Mouse (Mus musculus): ENCODE measurements around the gene Mettl21e. TPM values are rescaled to one million over a fixed set of nuclear protein-coding genes. Genes with fewer than 3 reads are reported as not detected.
"Not testable (repeated sequence)": the region's sequence is repeated elsewhere in the genome, so short reads cannot be mapped to it uniquely, and the experiment has no call there.

Gene Mettl21e
- not detected in 2 replicates for polyA plus RNA-seq (2012)

- no peaks in the 10 kb centered on the region for H3K36me3 ChIP-seq (ENCODE audit: control insufficient read depth)
- H3K9me3 ChIP-seq (ENCODE audit: control insufficient read depth, low read length), result no peaks in the 10 kb centered on the region
- H3K27me3 ChIP-seq (ENCODE audit: control insufficient read depth), result no peaks in the 10 kb centered on the region
- TF ChIP-seq TAL1 (IDR thresholded peaks at IDR 0.05; ENCODE audit: low read length), result no peak
- no peak for TF ChIP-seq GATA1 (IDR thresholded peaks at IDR 0.05; ENCODE audit: low read length)
- no peaks in the 10 kb centered on the region for H3K4me1 ChIP-seq (ENCODE audit: control insufficient read depth)
- no peak within 1 kb of the TSS for H3K4me3 ChIP-seq (replicated peaks)
Observed at GRCm38 (mm10) chr1:44218876-44219275, at the start of gene Mettl21e. TSS of gene Mettl21e (minus strand) at chr1:44218961.

DNA sequence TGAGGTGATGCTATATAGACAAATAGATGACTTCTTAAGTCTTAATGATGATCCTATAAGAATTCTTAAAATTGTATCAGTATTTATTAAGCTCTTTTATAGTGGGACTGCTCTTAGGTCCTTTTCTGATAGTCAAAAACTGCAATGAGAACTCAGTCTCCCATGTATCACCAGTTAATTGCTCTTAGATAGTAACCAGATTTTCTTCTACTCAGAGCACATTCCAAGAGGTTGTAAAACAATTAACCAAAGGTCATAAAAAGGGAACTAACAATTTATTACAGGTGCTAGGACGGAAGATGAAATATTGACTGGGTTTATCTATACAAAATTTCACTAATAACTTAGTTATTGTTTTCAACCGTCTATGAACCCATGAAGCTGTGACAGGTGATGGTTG is 21.7 kb upstream of the Mettl21e start:
- H3K36me3 ChIP-seq (ENCODE audit: control insufficient read depth); H3K4me3 ChIP-seq (replicated peaks); H3K9me3 ChIP-seq (ENCODE audit: control insufficient read depth, low read length); H3K4me1 ChIP-seq (ENCODE audit: control insufficient read depth); H3K27me3 ChIP-seq (ENCODE audit: control insufficient read depth): not testable (repeated sequence)

DNA sequence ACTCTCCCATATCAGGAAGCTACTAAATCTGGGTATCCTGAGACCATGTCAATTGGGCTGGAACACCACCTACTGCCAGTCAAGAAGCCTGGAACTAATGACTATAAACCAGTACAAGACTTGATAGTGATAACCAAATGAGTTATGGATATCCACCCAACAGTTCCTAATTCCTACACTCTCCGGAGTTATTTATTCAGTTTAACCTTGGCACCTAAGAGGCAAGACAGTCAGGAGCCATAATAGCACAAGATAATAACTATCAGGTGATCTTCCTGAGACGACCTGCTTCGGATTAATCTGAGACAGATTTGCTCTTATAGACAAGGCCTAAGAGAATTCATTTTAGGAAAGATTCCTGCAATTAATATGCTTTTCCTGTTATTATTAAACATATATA is 21.2 kb upstream of the Mettl21e start:
- TF ChIP-seq TAL1 (IDR thresholded peaks at IDR 0.05; ENCODE audit: low read length), result no peak
- no peak for TF ChIP-seq GATA1 (IDR thresholded peaks at IDR 0.05; ENCODE audit: low read length)
- H3K4me1 ChIP-seq (ENCODE audit: control insufficient read depth), result no peaks in the 10 kb centered on the region
- H3K4me3 ChIP-seq (replicated peaks), result no peak overlapping the region
- no peaks in the 10 kb centered on the region for H3K27me3 ChIP-seq (ENCODE audit: control insufficient read depth)
- H3K9me3 ChIP-seq (ENCODE audit: control insufficient read depth, low read length), result no peaks in the 10 kb centered on the region
- no peaks in the 10 kb centered on the region for H3K36me3 ChIP-seq (ENCODE audit: control insufficient read depth)

GRCm38 (mm10) chr1:44237305-44237704 is 18.5 kb upstream of the Mettl21e start:
- H3K27me3 ChIP-seq (ENCODE audit: control insufficient read depth), result no peaks in the 10 kb centered on the region
- no peak for TF ChIP-seq TAL1 (IDR thresholded peaks at IDR 0.05; ENCODE audit: low read length)
- no peak for TF ChIP-seq GATA1 (IDR thresholded peaks at IDR 0.05; ENCODE audit: low read length)
- no peaks in the 10 kb centered on the region for H3K4me1 ChIP-seq (ENCODE audit: control insufficient read depth)
- no peaks in the 10 kb centered on the region for H3K9me3 ChIP-seq (ENCODE audit: control insufficient read depth, low read length)
- H3K36me3 ChIP-seq (ENCODE audit: control insufficient read depth), result no peaks in the 10 kb centered on the region
- H3K4me3 ChIP-seq (replicated peaks), result no peak overlapping the region

GRCm38 (mm10) chr1:44235311-44235710 is 16.6 kb upstream of the Mettl21e start:
- TF ChIP-seq TAL1 (IDR thresholded peaks at IDR 0.05; ENCODE audit: low read length), result no peak
- no peak for TF ChIP-seq GATA1 (IDR thresholded peaks at IDR 0.05; ENCODE audit: low read length)
- H3K36me3 ChIP-seq (ENCODE audit: control insufficient read depth), result no peaks in the 10 kb centered on the region
- H3K27me3 ChIP-seq (ENCODE audit: control insufficient read depth), result no peaks in the 10 kb centered on the region
- H3K4me1 ChIP-seq (ENCODE audit: control insufficient read depth), result no peaks in the 10 kb centered on the region
- H3K4me3 ChIP-seq (replicated peaks), result no peak overlapping the region
- H3K9me3 ChIP-seq (ENCODE audit: control insufficient read depth, low read length), result no peaks in the 10 kb centered on the region

GRCm38 (mm10) chr1:44234531-44234930 is 15.8 kb upstream of the Mettl21e start:
- not testable (repeated sequence) for H3K4me1 ChIP-seq (ENCODE audit: control insufficient read depth); H3K36me3 ChIP-seq (ENCODE audit: control insufficient read depth); H3K4me3 ChIP-seq (replicated peaks); H3K9me3 ChIP-seq (ENCODE audit: control insufficient read depth, low read length); H3K27me3 ChIP-seq (ENCODE audit: control insufficient read depth)

DNA sequence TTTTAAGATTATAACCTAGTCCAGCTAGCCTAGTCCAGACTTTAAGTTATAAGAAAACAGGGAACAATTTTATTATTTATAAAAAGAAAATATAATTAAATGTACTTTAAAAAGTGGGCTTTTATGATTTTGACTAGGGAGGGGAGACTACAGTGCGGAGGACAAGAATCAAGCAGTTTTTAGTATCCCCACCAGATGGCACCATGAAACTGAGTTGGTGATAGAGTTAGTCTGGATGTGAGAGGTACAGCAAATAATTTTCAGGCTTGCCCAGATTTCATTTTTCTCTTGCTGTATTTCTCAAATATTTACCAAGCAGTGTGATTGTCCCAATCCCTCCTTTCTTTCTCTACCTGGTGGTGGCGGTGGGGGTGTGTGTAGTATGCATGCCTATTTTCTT is 10.3 kb upstream of the Mettl21e start:
- H3K4me3 ChIP-seq (replicated peaks), result no peak overlapping the region
- no peaks in the 10 kb centered on the region for H3K36me3 ChIP-seq (ENCODE audit: control insufficient read depth)
- no peaks in the 10 kb centered on the region for H3K27me3 ChIP-seq (ENCODE audit: control insufficient read depth)
- TF ChIP-seq GATA1 (IDR thresholded peaks at IDR 0.05; ENCODE audit: low read length) (no peak), TAL1 (IDR thresholded peaks at IDR 0.05; ENCODE audit: low read length) (no peak)
- no peaks in the 10 kb centered on the region for H3K4me1 ChIP-seq (ENCODE audit: control insufficient read depth)
- H3K9me3 ChIP-seq (ENCODE audit: control insufficient read depth, low read length), result no peaks in the 10 kb centered on the region

GRCm38 (mm10) chr1:44217118-44217517 is 1.6 kb downstream of the Mettl21e start:
- Histone ChIP-seq H3K4me3 (replicated peaks) (no peak overlapping the region), H3K9me3 (ENCODE audit: control insufficient read depth, low read length) (no peaks in the 10 kb centered on the region)
- TF ChIP-seq GATA1 (IDR thresholded peaks at IDR 0.05; ENCODE audit: low read length), result no peak
- no peak for TF ChIP-seq TAL1 (IDR thresholded peaks at IDR 0.05; ENCODE audit: low read length)

GRCm38 (mm10) chr1:44216352-44217116 is 2.2 kb downstream of the Mettl21e start:
- H3K4me1 ChIP-seq (ENCODE audit: control insufficient read depth), result no peaks in the 10 kb centered on the region
- no peaks in the 10 kb centered on the region for H3K9me3 ChIP-seq (ENCODE audit: control insufficient read depth, low read length)
- H3K27me3 ChIP-seq (ENCODE audit: control insufficient read depth), result no peaks in the 10 kb centered on the region
- H3K4me3 ChIP-seq (replicated peaks), result no peak overlapping the region
- no peak for TF ChIP-seq TAL1 (IDR thresholded peaks at IDR 0.05; ENCODE audit: low read length)
- TF ChIP-seq GATA1 (IDR thresholded peaks at IDR 0.05; ENCODE audit: low read length), result no peak
- no peaks in the 10 kb centered on the region for H3K36me3 ChIP-seq (ENCODE audit: control insufficient read depth)

More at GRCm38 (mm10) chr1:44217118-44217517, 1.6 kb downstream of the Mettl21e start:
- H3K27me3 ChIP-seq (ENCODE audit: control insufficient read depth), result no peaks in the 10 kb centered on the region
- no peaks in the 10 kb centered on the region for H3K4me1 ChIP-seq (ENCODE audit: control insufficient read depth)
- H3K36me3 ChIP-seq (ENCODE audit: control insufficient read depth), result no peaks in the 10 kb centered on the region

- Histone ChIP-seq H3K9me3 (ENCODE audit: control insufficient read depth, low read length) (no peaks in the 10 kb centered on the region), H3K36me3 (ENCODE audit: control insufficient read depth) (no peaks in the 10 kb centered on the region), H3K27me3 (ENCODE audit: control insufficient read depth) (no peaks in the 10 kb centered on the region), H3K4me3 (replicated peaks) (no peak overlapping the region), H3K4me1 (ENCODE audit: control insufficient read depth) (no peaks in the 10 kb centered on the region)
- TF ChIP-seq GATA1 (IDR thresholded peaks at IDR 0.05; ENCODE audit: low read length) (no peak), TAL1 (IDR thresholded peaks at IDR 0.05; ENCODE audit: low read length) (no peak)
Observed at GRCm38 (mm10) chr1:44214443-44214842, 4.3 kb downstream of the Mettl21e start.
